Comparison of ENCODE assay signal across 8 mouse cellular contexts in genomic region chr7:92874761-92875408, GRCm38 (mm10). TPM values are rescaled to one million over a fixed set of nuclear protein-coding genes. Genes with fewer than 3 reads are reported as not detected.
A peak's percentile ranks its signal among the peaks of the same experiment; 100 is the strongest.
DNase-seq lines count a peak whose midpoint lies in the region; ATAC-seq and TF ChIP-seq lines count a peak whose summit lies in the region.

No protein-coding gene starts in this region.

- peak overlapping the region; percentile 83 for H3K4me3 ChIP-seq in G1E (ENCODE audit: low read depth, low read length)
- H3K4me3 ChIP-seq in forebrain, embryonic 16.5 days (replicated peaks; ENCODE audit: low read length) = peak overlapping the region; percentile 83
- H3K4me3 ChIP-seq in lung, embryonic 15.5 days = peak overlapping the region; percentile 69

- no peak for TF ChIP-seq CTCF in G1E (IDR thresholded peaks at IDR 0.05; ENCODE audit: low read depth, low read length)

- peak; percentile 83 for DNase-seq in G1E (ENCODE audit: low spot score)
- DNase-seq in cerebellum, adult 18-20 months = peak; percentile 89 to 97
- DNase-seq in heart, postnatal 4 days = peak; percentile 88
- DNase-seq in layer of hippocampus, adult 8-10 months (ENCODE audit: low spot score in 2 of 2) = peak; percentile 89
- DNase-seq in ovary, adult 18-20 months (ENCODE audit: low spot score) = peak; percentile 89
- peak; percentile 88 for DNase-seq in thymus, postnatal 0 days (ENCODE audit: low spot score)

- peak; percentile 87 for ATAC-seq in G1E (ENCODE audit: extremely low read depth, insufficient number of reproducible peaks, low FRiP score, poor library complexity, severe bottlenecking)
- ATAC-seq in forebrain, embryonic 16.5 days = peak; percentile 90
- ATAC-seq in lung, embryonic 15.5 days (ENCODE audit: borderline replicate concordance, extremely low read depth, low FRiP score, low TSS enrichment) = peak; percentile 93

- under 1% methylated on average over 29 of the region's 29 CpGs for WGBS in forebrain, embryonic 16.5 days
- WGBS in lung, embryonic 15.5 days = under 1% methylated on average over 29 of the region's 29 CpGs

- no peaks in the 10 kb centered on the region for H3K9me3 ChIP-seq in G1E (replicated peaks)
- H3K9me3 ChIP-seq in forebrain, embryonic 16.5 days (ENCODE audit: control insufficient read depth, low read length) = no peaks in the 10 kb centered on the region
- H3K9me3 ChIP-seq in lung, embryonic 15.5 days = no peaks in the 10 kb centered on the region

- peak overlapping the region; percentile 84 for H3K4me2 ChIP-seq in forebrain, embryonic 16.5 days (ENCODE audit: low read length)
- peak overlapping the region; percentile 87 for H3K4me2 ChIP-seq in lung, embryonic 15.5 days

- peaks cover 23% of the 10 kb centered on the region for H3K36me3 ChIP-seq in G1E (replicated peaks)
- H3K36me3 ChIP-seq in forebrain, embryonic 16.5 days (ENCODE audit: control insufficient read depth, insufficient read depth) = no peaks in the 10 kb centered on the region
- H3K36me3 ChIP-seq in lung, embryonic 15.5 days = no peaks in the 10 kb centered on the region

- H3K27ac ChIP-seq in forebrain, embryonic 16.5 days (ENCODE audit: low read length) = peak overlapping the region; percentile 99
- H3K27ac ChIP-seq in lung, embryonic 15.5 days = peak overlapping the region; percentile 99

- no peaks in the 10 kb centered on the region for H3K27me3 ChIP-seq in G1E (ENCODE audit: insufficient read depth, low read length)
- H3K27me3 ChIP-seq in forebrain, embryonic 16.5 days (replicated peaks; ENCODE audit: control insufficient read depth, insufficient read depth, low read length) = no peaks in the 10 kb centered on the region
- H3K27me3 ChIP-seq in lung, embryonic 15.5 days = no peaks in the 10 kb centered on the region

- H3K4me1 ChIP-seq in G1E (ENCODE audit: insufficient read depth, low read depth, low read length) = peaks cover 38% of the 10 kb centered on the region
- H3K4me1 ChIP-seq in forebrain, embryonic 16.5 days (replicated peaks; ENCODE audit: control insufficient read depth, insufficient read depth, low read length) = peaks cover 23% of the 10 kb centered on the region
- peaks cover 21% of the 10 kb centered on the region for H3K4me1 ChIP-seq in lung, embryonic 15.5 days

- peak overlapping the region; percentile 88 for H3K9ac ChIP-seq in forebrain, embryonic 16.5 days (replicated peaks; ENCODE audit: low read depth, low read length)
- peak overlapping the region; percentile 76 for H3K9ac ChIP-seq in lung, embryonic 15.5 days

RNA-seq across cellular contexts. Expression of gene Prcp, which starts 0.6 kb away (rescaled TPM):
- total RNA-seq in G1E (2014; fragmentation: Nextera tagmentation) (41.2 and 47.6 TPM in 2 replicates), G1E (2017) (12.5 and 12.9 TPM in 2 replicates)
- polyA plus RNA-seq in G1E (2012) = 30.0 and 42.5 TPM in 2 replicates
- polyA plus RNA-seq in forebrain, embryonic 16.5 days (2015; fragmentation: Nextera tagmentation; extraction: Ambion mirVana) = 17.3 and 19.7 TPM in 2 replicates
- 10 to 100 TPM; 51.6 to 52.0 TPM for total RNA-seq in heart, postnatal 4 days (2021)
- 10 to 100 TPM in 2 of 4 experiments, 1 to 10 TPM in 2; 6.1 to 13.1 (median 10.2) TPM for total RNA-seq in layer of hippocampus, adult 8-10 months (2022)
- 43.1 and 43.2 TPM in 2 replicates for polyA plus RNA-seq in lung, embryonic 15.5 days (2015; fragmentation: Nextera tagmentation; extraction: Ambion mirVana)
- polyA plus RNA-seq in thymus, postnatal 0 days (2015; fragmentation: Nextera tagmentation; extraction: Ambion mirVana) = 16.8 and 18.9 TPM in 2 replicates

RNA-seq across cellular contexts. Expression of gene Ddias, which starts 0.8 kb away (rescaled TPM):
- total RNA-seq in G1E (2014; fragmentation: Nextera tagmentation) = 86.3 and 95.7 TPM in 2 replicates
- 32.1 and 40.8 TPM in 2 replicates for total RNA-seq in G1E (2017)
- polyA plus RNA-seq in G1E (2012) = 23.3 and 26.8 TPM in 2 replicates
- 6.6 and 9.6 TPM in 2 replicates for polyA plus RNA-seq in forebrain, embryonic 16.5 days (2015; fragmentation: Nextera tagmentation; extraction: Ambion mirVana)
- total RNA-seq in heart, postnatal 4 days (2021) = 1 to 10 TPM; 6.6 to 8.5 TPM
- total RNA-seq in layer of hippocampus, adult 8-10 months (2022) = under 1 TPM; 0.31 to 0.78 (median 0.51) TPM
- polyA plus RNA-seq in lung, embryonic 15.5 days (2015; fragmentation: Nextera tagmentation; extraction: Ambion mirVana) = 15.5 and 16.4 TPM in 2 replicates
- 11.0 and 12.0 TPM in 2 replicates for polyA plus RNA-seq in thymus, postnatal 0 days (2015; fragmentation: Nextera tagmentation; extraction: Ambion mirVana)

Comparison
In these comparisons a context has a peak if more than half of its experiments do, and no peak if none do; other contexts are left out.
1. Peak in every context shown above with its lines: DNase-seq, ATAC-seq, H3K4me3 ChIP-seq and H3K27ac ChIP-seq.